Mouse (Mus musculus): ENCODE measurements around the gene Sbno2. TPM values are rescaled to one million over a fixed set of nuclear protein-coding genes. Genes with fewer than 3 reads are reported as not detected.

Gene Sbno2
- total and polyA plus RNA-seq, 3 experiments, result 9.7 to 24.2 (median 22.6) TPM

DNA sequence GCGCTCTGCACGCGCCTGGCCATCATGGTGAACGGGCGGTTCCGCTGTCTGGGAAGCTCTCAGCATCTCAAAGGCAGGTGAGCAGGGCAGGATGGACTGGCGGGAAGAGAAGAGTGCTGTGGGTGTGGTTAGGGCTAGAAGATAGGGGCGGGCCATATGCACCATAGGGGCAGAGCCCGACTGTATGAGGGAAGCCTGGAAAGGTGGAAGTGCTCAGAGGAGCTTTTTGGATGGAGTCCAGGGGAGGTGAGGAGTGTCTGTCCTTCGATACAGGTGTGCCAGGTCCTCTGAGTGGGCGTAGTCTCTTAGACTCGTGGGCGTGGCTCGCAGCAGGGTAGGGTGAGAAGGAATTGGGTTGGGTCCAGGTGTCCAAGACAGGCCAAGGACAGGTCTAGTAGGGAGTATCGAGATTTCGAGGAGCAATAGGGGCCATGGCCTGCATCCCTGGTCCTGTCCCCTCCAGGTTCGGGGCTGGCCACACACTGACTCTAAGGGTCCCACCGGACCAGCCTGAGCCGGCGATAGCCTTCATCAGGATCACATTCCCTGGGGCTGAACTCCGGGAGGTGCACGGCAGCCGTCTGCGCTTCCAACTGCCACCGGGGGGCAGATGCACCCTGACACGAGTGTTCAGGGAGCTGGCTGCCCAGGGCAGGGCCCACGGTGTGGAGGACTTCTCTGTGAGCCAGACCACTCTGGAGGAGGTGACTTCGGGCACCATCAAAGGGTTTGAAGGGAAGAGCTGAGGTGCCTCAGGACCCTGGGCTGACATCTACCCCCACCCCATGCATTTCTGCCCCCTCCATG is 90.7 kb downstream of the Sbno2 start (continued):
- no peak for TF ChIP-seq MAZ (IDR thresholded peaks at IDR 0.05; ENCODE audit: low read depth, low read length)
- no peak for TF ChIP-seq MEF2A (IDR thresholded peaks at IDR 0.05; ENCODE audit: borderline replicate concordance, low read depth, low read length)

DNA sequence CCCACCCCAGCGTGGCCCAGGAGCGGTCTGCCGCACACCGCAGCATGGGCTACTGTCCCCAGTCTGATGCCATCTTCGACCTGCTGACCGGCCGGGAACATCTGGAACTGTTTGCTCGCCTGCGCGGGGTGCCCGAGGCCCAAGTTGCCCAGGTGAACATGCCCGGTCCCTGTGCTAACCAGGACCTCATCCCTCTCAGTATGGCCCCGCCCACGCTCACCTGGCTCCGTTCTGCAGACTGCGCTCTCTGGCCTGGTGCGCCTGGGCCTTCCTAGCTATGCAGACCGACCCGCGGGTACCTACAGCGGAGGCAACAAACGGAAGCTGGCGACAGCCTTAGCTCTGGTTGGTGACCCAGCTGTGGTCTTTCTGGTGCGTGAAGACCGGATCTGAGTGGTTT is 91.8 kb downstream of the Sbno2 start:
- Histone ChIP-seq H3K4me3 (replicated peaks in 1 of 3; ENCODE audit: low read depth in 2 of 3, low read length in 2 of 3, poor library complexity in 1 of 3) (no peak overlapping the region), H3K9me3 (replicated peaks; ENCODE audit: low read length) (no peaks in the 10 kb centered on the region), H3K4me1 (ENCODE audit: control insufficient read depth in 1 of 2, insufficient read depth in 2 of 2) (peaks cover 11 to 28% of the 10 kb centered on the region in 2 experiments), H3K36me3 (replicated peaks in 1 of 2; ENCODE audit: control insufficient read depth in 1 of 2, insufficient read depth in 1 of 2, low read length in 1 of 2) (peaks cover 38 to 72% of the 10 kb centered on the region in 2 experiments), H3K4me2 (ENCODE audit: insufficient read depth, low read depth, poor library complexity, severe bottlenecking) (no peak overlapping the region), H3K9ac (ENCODE audit: insufficient read depth, low read depth) (no peak overlapping the region), H3K27ac (ENCODE audit: insufficient read depth, low read depth) (no peak overlapping the region), H3K27me3 (replicated peaks) (no peaks in the 10 kb centered on the region), H3K79me2 (replicated peaks; ENCODE audit: control insufficient read depth, extremely low read depth, insufficient read depth, poor library complexity, severe bottlenecking) (peaks cover 8% of the 10 kb centered on the region)
- no peak for DNase-seq (ENCODE audit: extremely low read depth)
- dilution Hi-C loops (cut with MboI; ENCODE audit: extremely low pct_ligation_motif_present, extremely low pct_unique_long_range_greater_than_20kb, low sequenced_read_pairs), result no loop called here
- no peak for TF ChIP-seq E2F4 (IDR thresholded peaks at IDR 0.05; ENCODE audit: insufficient replicate concordance, low read depth, low read length)
- in situ Hi-C loops (cut with MboI; ENCODE audit: low pct_ligation_motif_present, low pct_unique_long_range_greater_than_20kb, low sequenced_read_pairs), result no loop called here

DNA sequence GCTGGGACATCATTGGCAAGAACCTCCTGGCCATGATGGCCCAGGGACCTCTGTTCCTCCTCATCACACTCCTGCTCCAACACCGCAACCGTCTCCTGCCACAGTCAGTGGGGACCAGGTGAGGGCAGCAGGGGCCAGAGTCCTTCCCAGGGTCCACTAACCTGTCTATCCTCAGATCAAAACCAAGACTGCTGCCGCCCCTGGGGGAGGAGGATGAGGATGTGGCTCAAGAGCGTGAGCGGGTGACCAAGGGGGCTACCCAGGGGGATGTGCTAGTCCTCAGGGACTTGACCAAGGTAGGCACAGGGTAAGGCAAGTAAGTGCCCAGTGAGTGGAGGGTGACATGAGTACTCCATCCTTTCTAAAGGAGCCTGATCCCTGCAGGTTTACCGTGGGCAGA is 93.6 kb downstream of the Sbno2 start:
- H3K4me3 ChIP-seq (replicated peaks in 1 of 3; ENCODE audit: low read depth in 2 of 3, low read length in 2 of 3, poor library complexity in 1 of 3), result no peak overlapping the region
- no peak overlapping the region for H3K27ac ChIP-seq (ENCODE audit: insufficient read depth, low read depth)
- TF ChIP-seq USF2 (conservative IDR thresholded peaks at IDR 0.05; ENCODE audit: low read depth, low read length) (no peak), E2F4 (IDR thresholded peaks at IDR 0.05; ENCODE audit: insufficient replicate concordance, low read depth, low read length) (no peak), POLR2AphosphoS2 (IDR thresholded peaks at IDR 0.05; ENCODE audit: low read depth, low read length) (no peak), MAZ (IDR thresholded peaks at IDR 0.05; ENCODE audit: low read depth, low read length) (no peak), KAT2A (IDR thresholded peaks at IDR 0.05; ENCODE audit: insufficient replicate concordance, low read length) (no peak), TBP (conservative IDR thresholded peaks at IDR 0.05; ENCODE audit: low read depth, low read length) (no peak), USF1 (IDR thresholded peaks at IDR 0.05; ENCODE audit: low read depth, low read length) (no peak), RCOR1 (conservative IDR thresholded peaks at IDR 0.05; ENCODE audit: low read depth, low read length) (no peak), HCFC1 (IDR thresholded peaks at IDR 0.05; ENCODE audit: low read depth, low read length) (no peak), EP300 (IDR thresholded peaks at IDR 0.05; ENCODE audit: low read length) (no peak), ZKSCAN1 (IDR thresholded peaks at IDR 0.05; ENCODE audit: borderline replicate concordance, low read depth, low read length) (no peak), IRF4 (IDR thresholded peaks at IDR 0.05; ENCODE audit: low read depth, low read length) (no peak), MXI1 (IDR thresholded peaks at IDR 0.05; ENCODE audit: low read depth, low read length) (no peak), PAX5 (IDR thresholded peaks at IDR 0.05; ENCODE audit: low read length) (no peak), ZC3H11A (IDR thresholded peaks at IDR 0.05; ENCODE audit: low read depth, low read length) (no peak)
- H3K27me3 ChIP-seq (replicated peaks), result no peaks in the 10 kb centered on the region
- in situ Hi-C loops (cut with MboI; ENCODE audit: low pct_ligation_motif_present, low pct_unique_long_range_greater_than_20kb, low sequenced_read_pairs), result no loop called here
- no peaks in the 10 kb centered on the region for H3K79me2 ChIP-seq (replicated peaks; ENCODE audit: control insufficient read depth, extremely low read depth, insufficient read depth, poor library complexity, severe bottlenecking)
- H3K4me1 ChIP-seq (ENCODE audit: control insufficient read depth in 1 of 2, insufficient read depth in 2 of 2), result peaks cover 5 to 16% of the 10 kb centered on the region in 2 experiments
- H3K9me3 ChIP-seq (replicated peaks; ENCODE audit: low read length), result no peaks in the 10 kb centered on the region
- H3K9ac ChIP-seq (ENCODE audit: insufficient read depth, low read depth), result no peak overlapping the region
- peaks cover 51 to 85% of the 10 kb centered on the region in 2 experiments for H3K36me3 ChIP-seq (replicated peaks in 1 of 2; ENCODE audit: control insufficient read depth in 1 of 2, insufficient read depth in 1 of 2, low read length in 1 of 2)
- no peak overlapping the region for H3K4me2 ChIP-seq (ENCODE audit: insufficient read depth, low read depth, poor library complexity, severe bottlenecking)
- no peak for DNase-seq (ENCODE audit: extremely low read depth)
- dilution Hi-C loops (cut with MboI; ENCODE audit: extremely low pct_ligation_motif_present, extremely low pct_unique_long_range_greater_than_20kb, low sequenced_read_pairs), result no loop called here

Other genes with a start within 250 kb of the Sbno2 start
Only the 20 nearest of the 34 such genes appear.
- 114 and 161 TPM in 2 replicates for gene Arid3a, start 178.5 kb downstream of the Sbno2 start, total RNA-seq (2012; rRNA removed)
- 45.9 and 48.4 TPM in 2 replicates for gene Arid3a, start 178.5 kb downstream of the Sbno2 start, total RNA-seq (2014; rRNA removed)
- 84.7 and 94.4 TPM in 2 replicates for gene Arid3a, start 178.5 kb downstream of the Sbno2 start, polyA plus RNA-seq (2012; ENCODE audit: insufficient read length, low read depth)
- gene Wdr18, start 145.4 kb downstream of the Sbno2 start, total RNA-seq (2012; rRNA removed), result 92.1 and 111 TPM in 2 replicates
- gene Wdr18, start 145.4 kb downstream of the Sbno2 start, total RNA-seq (2014; rRNA removed), result 59.7 and 70.8 TPM in 2 replicates
- 54.2 and 69.7 TPM in 2 replicates for gene Wdr18, start 145.4 kb downstream of the Sbno2 start, polyA plus RNA-seq (2012; ENCODE audit: insufficient read length, low read depth)
- 0.59 and 0.76 TPM in 2 replicates for gene Grin3b, start 134.9 kb downstream of the Sbno2 start, total RNA-seq (2012; rRNA removed)
- 0.27 and 0.30 TPM in 2 replicates for gene Grin3b, start 134.9 kb downstream of the Sbno2 start, total RNA-seq (2014; rRNA removed)
- gene Grin3b, start 134.9 kb downstream of the Sbno2 start, polyA plus RNA-seq (2012; ENCODE audit: insufficient read length, low read depth), result 0.56 and 0.78 TPM in 2 replicates
- gene Tmem259, start 121.2 kb downstream of the Sbno2 start, total RNA-seq (2012; rRNA removed), result 67.1 and 71.7 TPM in 2 replicates
- gene Tmem259, start 121.2 kb downstream of the Sbno2 start, total RNA-seq (2014; rRNA removed), result 50.1 and 50.2 TPM in 2 replicates
- 66.0 and 84.2 TPM in 2 replicates for gene Tmem259, start 121.2 kb downstream of the Sbno2 start, polyA plus RNA-seq (2012; ENCODE audit: insufficient read length, low read depth)
- gene Cnn2, start 117.0 kb downstream of the Sbno2 start, total RNA-seq (2012; rRNA removed), result 26.3 and 26.9 TPM in 2 replicates
- gene Cnn2, start 117.0 kb downstream of the Sbno2 start, total RNA-seq (2014; rRNA removed), result 46.3 and 49.0 TPM in 2 replicates
- gene Cnn2, start 117.0 kb downstream of the Sbno2 start, polyA plus RNA-seq (2012; ENCODE audit: insufficient read length, low read depth), result 52.6 and 62.7 TPM in 2 replicates
- 6.8 and 7.0 TPM in 2 replicates for gene Abca7, start 109.1 kb downstream of the Sbno2 start, total RNA-seq (2012; rRNA removed)
- 2.3 TPM in 2 replicates for gene Abca7, start 109.1 kb downstream of the Sbno2 start, total RNA-seq (2014; rRNA removed)
- 5.4 and 6.1 TPM in 2 replicates for gene Abca7, start 109.1 kb downstream of the Sbno2 start, polyA plus RNA-seq (2012; ENCODE audit: insufficient read length, low read depth)
- 23.4 and 25.9 TPM in 2 replicates for gene Arhgap45, start 88.9 kb downstream of the Sbno2 start, total RNA-seq (2012; rRNA removed)
- 10.3 and 11.8 TPM in 2 replicates for gene Arhgap45, start 88.9 kb downstream of the Sbno2 start, total RNA-seq (2014; rRNA removed)
- gene Arhgap45, start 88.9 kb downstream of the Sbno2 start, polyA plus RNA-seq (2012; ENCODE audit: insufficient read length, low read depth), result 20.2 and 21.2 TPM in 2 replicates
- 127 and 132 TPM in 2 replicates for gene Polr2e, start 65.8 kb downstream of the Sbno2 start, total RNA-seq (2012; rRNA removed)
- 98.3 and 105 TPM in 2 replicates for gene Polr2e, start 65.8 kb downstream of the Sbno2 start, total RNA-seq (2014; rRNA removed)
- 194 and 227 TPM in 2 replicates for gene Polr2e, start 65.8 kb downstream of the Sbno2 start, polyA plus RNA-seq (2012; ENCODE audit: insufficient read length, low read depth)
- gene Gpx4, start 58.4 kb downstream of the Sbno2 start, total RNA-seq (2012; rRNA removed), result 368 and 459 TPM in 2 replicates
- gene Gpx4, start 58.4 kb downstream of the Sbno2 start, total RNA-seq (2014; rRNA removed), result 352 and 386 TPM in 2 replicates
- gene Gpx4, start 58.4 kb downstream of the Sbno2 start, polyA plus RNA-seq (2012; ENCODE audit: insufficient read length, low read depth), result 332 and 353 TPM in 2 replicates
- gene Stk11, start 10.2 kb upstream of the Sbno2 start, total RNA-seq (2012; rRNA removed), result 64.8 and 65.9 TPM in 2 replicates
- gene Stk11, start 10.2 kb upstream of the Sbno2 start, total RNA-seq (2014; rRNA removed), result 47.4 and 48.5 TPM in 2 replicates
- 93.4 and 94.9 TPM in 2 replicates for gene Stk11, start 10.2 kb upstream of the Sbno2 start, polyA plus RNA-seq (2012; ENCODE audit: insufficient read length, low read depth)
- gene Atp5d, start 33.1 kb upstream of the Sbno2 start, total RNA-seq (2012; rRNA removed), result 270 and 326 TPM in 2 replicates
- gene Atp5d, start 33.1 kb upstream of the Sbno2 start, total RNA-seq (2014; rRNA removed), result 85.8 and 106 TPM in 2 replicates
- gene Atp5d, start 33.1 kb upstream of the Sbno2 start, polyA plus RNA-seq (2012; ENCODE audit: insufficient read length, low read depth), result 306 and 352 TPM in 2 replicates
- 2.3 and 2.6 TPM in 2 replicates for gene Cbarp, start 35.3 kb upstream of the Sbno2 start, total RNA-seq (2012; rRNA removed)
- 0.09 and 0.19 TPM in 2 replicates for gene Cbarp, start 35.3 kb upstream of the Sbno2 start, total RNA-seq (2014; rRNA removed)
- gene Cbarp, start 35.3 kb upstream of the Sbno2 start, polyA plus RNA-seq (2012; ENCODE audit: insufficient read length, low read depth), result 1.7 and 2.4 TPM in 2 replicates
- 11.6 and 16.2 TPM in 2 replicates for gene Midn, start 42.7 kb upstream of the Sbno2 start, total RNA-seq (2012; rRNA removed)
- 3.9 and 4.7 TPM in 2 replicates for gene Midn, start 42.7 kb upstream of the Sbno2 start, total RNA-seq (2014; rRNA removed)
- 25.2 and 33.2 TPM in 2 replicates for gene Midn, start 42.7 kb upstream of the Sbno2 start, polyA plus RNA-seq (2012; ENCODE audit: insufficient read length, low read depth)
- 28.3 and 34.4 TPM in 2 replicates for gene Cirbp, start 60.4 kb upstream of the Sbno2 start, total RNA-seq (2012; rRNA removed)
- gene Cirbp, start 60.4 kb upstream of the Sbno2 start, total RNA-seq (2014; rRNA removed), result 27.0 and 31.9 TPM in 2 replicates
- gene Cirbp, start 60.4 kb upstream of the Sbno2 start, polyA plus RNA-seq (2012; ENCODE audit: insufficient read length, low read depth), result 40.2 and 45.9 TPM in 2 replicates
- 30.5 and 37.7 TPM in 2 replicates for gene 1600002K03Rik, start 67.4 kb upstream of the Sbno2 start, total RNA-seq (2012; rRNA removed)
- 34.3 and 40.2 TPM in 2 replicates for gene 1600002K03Rik, start 67.4 kb upstream of the Sbno2 start, total RNA-seq (2014; rRNA removed)
- gene 1600002K03Rik, start 67.4 kb upstream of the Sbno2 start, polyA plus RNA-seq (2012; ENCODE audit: insufficient read length, low read depth), result 19.3 and 21.9 TPM in 2 replicates
- 0.63 and 1.5 TPM in 2 replicates for gene Efna2, start 73.9 kb upstream of the Sbno2 start, total RNA-seq (2012; rRNA removed)
- gene Efna2, start 73.9 kb upstream of the Sbno2 start, total RNA-seq (2014; rRNA removed), result 0.23 and 0.34 TPM in 2 replicates
- 0.45 and 0.86 TPM in 2 replicates for gene Efna2, start 73.9 kb upstream of the Sbno2 start, polyA plus RNA-seq (2012; ENCODE audit: insufficient read length, low read depth)
- gene Mum1, start 120.9 kb upstream of the Sbno2 start, total RNA-seq (2012; rRNA removed), result 35.6 and 44.3 TPM in 2 replicates
- gene Mum1, start 120.9 kb upstream of the Sbno2 start, total RNA-seq (2014; rRNA removed), result 24.1 and 25.1 TPM in 2 replicates
- 22.9 and 24.1 TPM in 2 replicates for gene Mum1, start 120.9 kb upstream of the Sbno2 start, polyA plus RNA-seq (2012; ENCODE audit: insufficient read length, low read depth)
- 248 and 282 TPM in 2 replicates for gene Ndufs7, start 143.6 kb upstream of the Sbno2 start, total RNA-seq (2012; rRNA removed)
- gene Ndufs7, start 143.6 kb upstream of the Sbno2 start, total RNA-seq (2014; rRNA removed), result 124 and 154 TPM in 2 replicates
- gene Ndufs7, start 143.6 kb upstream of the Sbno2 start, polyA plus RNA-seq (2012; ENCODE audit: insufficient read length, low read depth), result 222 and 228 TPM in 2 replicates
- gene Gamt, start 155.4 kb upstream of the Sbno2 start, total RNA-seq (2012; rRNA removed), result 0.30 and 0.38 TPM in 2 replicates
- 0.24 TPM in 1 of 2 replicates, not detected in the other for gene Gamt, start 155.4 kb upstream of the Sbno2 start, total RNA-seq (2014; rRNA removed)
- 0.42 TPM in 1 of 2 replicates, not detected in the other for gene Gamt, start 155.4 kb upstream of the Sbno2 start, polyA plus RNA-seq (2012; ENCODE audit: insufficient read length, low read depth)
- 162 and 172 TPM in 2 replicates for gene Dazap1, start 155.9 kb upstream of the Sbno2 start, total RNA-seq (2012; rRNA removed)
- gene Dazap1, start 155.9 kb upstream of the Sbno2 start, total RNA-seq (2014; rRNA removed), result 180 and 187 TPM in 2 replicates
- 236 and 252 TPM in 2 replicates for gene Dazap1, start 155.9 kb upstream of the Sbno2 start, polyA plus RNA-seq (2012; ENCODE audit: insufficient read length, low read depth)

Data from CH12.LX (cell line).